Mouse (Mus musculus) embryonic fibroblast, embryonic 13.5 days (primary cell): ENCODE data around the gene Tm6sf2.

Experiments used
- CTCF ChIP-seq: IDR thresholded peaks from 2 replicates; pipeline ENCODE4 v1.5.1; 2011; ENCODE audit warnings: mild to moderate bottlenecking, control low read depth, low read length, moderate library complexity, borderline replicate concordance; ENCODE audit not compliant: insufficient read depth
- POLR2A ChIP-seq: IDR thresholded peaks from 2 replicates; pipeline ENCODE4 v1.6.1; 2011; ENCODE audit warnings: low read depth, mild to moderate bottlenecking, control low read depth, low read length, moderate library complexity

- no peak for TF ChIP-seq CTCF
- TF ChIP-seq POLR2A, result no peak
These were observed 38.6 kb downstream of the Tm6sf2 start for GRCm38 (mm10) chr8:70111192-70111795.
